Mouse (Mus musculus) forebrain, embryonic 13.5 days (tissue): Measurements from ENCODE around the gene Arhgef10l. TPM values are rescaled to one million over a fixed set of nuclear protein-coding genes. Genes with fewer than 3 reads are reported as not detected.
"Not testable (repeated sequence)": the region's sequence is repeated elsewhere in the genome, so short reads cannot be mapped to it uniquely, and the experiment has no call there.

ENCODE experiments used
- ATAC-seq: fragments of 200-750 bp; cut with Nextera tagmentation; 2 replicates; pipeline ENCODE4 v1.8.0; 2017
- H3K27ac ChIP-seq: fragments of 300-500 bp; sonication (generic); 2 replicates; pipeline ENCODE4 v1.5.1; 2015; ENCODE audit warnings: inconsistent platforms, mild to moderate bottlenecking, moderate library complexity
- H3K27me3 ChIP-seq: fragments of 300-500 bp; sonication (generic); 2 replicates; pipeline ENCODE4 v1.6.1; 2015; ENCODE audit warnings: mild to moderate bottlenecking, inconsistent platforms
- H3K36me3 ChIP-seq: fragments of 300-500 bp; sonication (generic); 2 replicates; pipeline ENCODE4 v1.6.1; 2015; ENCODE audit warnings: mild to moderate bottlenecking, inconsistent platforms; ENCODE audit not compliant: poor library complexity, severe bottlenecking
- H3K4me1 ChIP-seq: fragments of 300-500 bp; sonication (generic); 2 replicates; pipeline ENCODE4 v1.6.1; 2015; ENCODE audit warnings: inconsistent platforms
- H3K4me2 ChIP-seq: fragments of 300-500 bp; sonication (generic); 2 replicates; pipeline ENCODE4 v1.6.1; 2015; ENCODE audit warnings: inconsistent platforms, mild to moderate bottlenecking, moderate library complexity
- H3K4me3 ChIP-seq: fragments of 300-500 bp; sonication (generic); 2 replicates; pipeline ENCODE4 v1.5.1; 2015; ENCODE audit warnings: mild to moderate bottlenecking, inconsistent platforms
- H3K9ac ChIP-seq: fragments of 300-500 bp; sonication (generic); 2 replicates; pipeline ENCODE4 v1.6.1; 2015; ENCODE audit warnings: mild to moderate bottlenecking, inconsistent platforms
- H3K9me3 ChIP-seq: fragments of 300-500 bp; sonication (generic); replicated peaks from 2 replicates; pipeline ENCODE4 v1.6.1; 2016; ENCODE audit warnings: inconsistent platforms
- WGBS: fragments of 180-500 bp; shearing (Covaris S2); methylation state at CpG from one replicate; pipeline ENCODE4 v1.1.7; 2015; 5-methylcytosine and 5-hydroxymethylcytosine counted together
- polyA plus RNA-seq: library from polyadenylated mRNA; unstranded; fragments of >200 nt; fragmentation: Nextera tagmentation; extraction: Ambion mirVana; gene quantifications from 2 replicates; pipeline ENCODE4 v1.2.1, GENCODE M21; 2015

Gene Arhgef10l
- polyA plus RNA-seq, 1 experiment from 2014 or later: 20.2 TPM

DNA sequence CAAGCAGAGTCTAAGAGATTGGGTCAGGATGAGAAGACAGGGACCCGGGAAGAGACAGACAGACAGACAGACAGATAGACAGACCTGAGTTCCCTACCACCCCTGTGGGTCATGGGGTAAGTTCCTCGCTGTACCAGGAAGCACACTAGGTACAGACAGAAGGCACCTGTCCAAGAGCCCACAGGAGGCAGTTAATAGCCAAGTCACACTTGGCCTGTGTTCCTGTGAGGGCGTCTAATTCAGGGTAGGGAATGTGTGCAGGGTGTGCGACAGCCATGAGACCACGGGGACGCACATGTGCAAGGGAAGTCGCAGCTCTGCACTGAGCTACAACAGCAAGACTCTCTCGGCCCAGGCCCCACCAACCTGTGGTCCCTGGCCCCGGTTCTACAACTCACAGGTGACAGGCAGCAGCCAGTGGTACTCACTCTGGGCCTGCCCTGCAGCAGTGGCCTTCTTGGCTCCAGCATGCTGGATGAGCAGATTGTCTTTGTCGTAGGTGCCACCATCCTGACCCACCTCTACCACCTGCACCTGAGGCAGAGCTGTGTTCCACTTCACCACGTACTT, 97.8 kb downstream of the Arhgef10l start:
- Histone ChIP-seq H3K4me3 (no peak overlapping the region), H3K4me2 (no peak overlapping the region), H3K36me3 (peaks cover 94% of the 10 kb centered on the region), H3K27ac (no peak overlapping the region), H3K27me3 (no peaks in the 10 kb centered on the region), H3K9ac (no peak overlapping the region), H3K4me1 (0 out of 2 replicates have a peak, but pooled peaks cover 6% of the 10 kb centered on the region), H3K9me3 (0 out of 2 replicates have a peak, but pooled peaks cover 4% of the 10 kb centered on the region)
- no peak for ATAC-seq
- WGBS: 96% methylated on average over 11 of the region's 11 CpGs

DNA sequence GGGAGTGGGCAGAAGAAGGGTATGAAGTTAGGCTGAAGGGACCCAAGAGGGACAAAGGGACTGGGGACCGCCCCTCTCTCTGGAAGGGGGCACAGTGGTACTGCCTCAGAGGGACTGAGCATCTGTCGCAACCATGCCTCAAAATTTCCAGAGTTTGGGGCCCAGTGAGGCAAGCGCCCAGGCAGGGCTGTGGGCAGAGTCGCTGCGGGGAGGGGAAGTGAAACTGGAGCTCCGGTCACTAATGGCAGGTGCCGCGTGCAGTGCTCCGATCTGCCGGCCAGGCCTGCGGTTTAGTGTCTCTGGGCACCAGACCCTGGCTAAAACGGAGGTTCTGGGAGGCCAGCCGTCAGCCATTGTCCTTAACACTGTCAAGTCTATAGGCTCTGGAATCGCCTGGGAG, 99.0 kb downstream of the Arhgef10l start:
- H3K4me2 ChIP-seq: no peak overlapping the region
- no peaks in the 10 kb centered on the region for H3K27me3 ChIP-seq
- H3K27ac ChIP-seq: no peak overlapping the region
- H3K4me1 ChIP-seq: 0 out of 2 replicates have a peak, but pooled peaks cover 6% of the 10 kb centered on the region
- WGBS: 94% methylated on average over 14 of the region's 14 CpGs
- no peak overlapping the region for H3K4me3 ChIP-seq
- peaks cover 12% of the 10 kb centered on the region; the same call in 1 of the 2 replicates for H3K9me3 ChIP-seq
- ATAC-seq: no peak
- H3K36me3 ChIP-seq: peaks cover 94% of the 10 kb centered on the region
- H3K9ac ChIP-seq: no peak overlapping the region

- not testable (repeated sequence) for H3K4me1 ChIP-seq, H3K4me3 ChIP-seq, H3K4me2 ChIP-seq, H3K27me3 ChIP-seq, ATAC-seq, H3K9ac ChIP-seq, H3K27ac ChIP-seq
- H3K36me3 ChIP-seq: peaks cover 97% of the 10 kb centered on the region
- H3K9me3 ChIP-seq: peaks cover 16% of the 10 kb centered on the region
- 89% methylated on average over 1 of the region's 1 CpGs for WGBS
Observed at GRCm38 (mm10) chr4:140564459-140564858, 101.4 kb downstream of the Arhgef10l start.

DNA sequence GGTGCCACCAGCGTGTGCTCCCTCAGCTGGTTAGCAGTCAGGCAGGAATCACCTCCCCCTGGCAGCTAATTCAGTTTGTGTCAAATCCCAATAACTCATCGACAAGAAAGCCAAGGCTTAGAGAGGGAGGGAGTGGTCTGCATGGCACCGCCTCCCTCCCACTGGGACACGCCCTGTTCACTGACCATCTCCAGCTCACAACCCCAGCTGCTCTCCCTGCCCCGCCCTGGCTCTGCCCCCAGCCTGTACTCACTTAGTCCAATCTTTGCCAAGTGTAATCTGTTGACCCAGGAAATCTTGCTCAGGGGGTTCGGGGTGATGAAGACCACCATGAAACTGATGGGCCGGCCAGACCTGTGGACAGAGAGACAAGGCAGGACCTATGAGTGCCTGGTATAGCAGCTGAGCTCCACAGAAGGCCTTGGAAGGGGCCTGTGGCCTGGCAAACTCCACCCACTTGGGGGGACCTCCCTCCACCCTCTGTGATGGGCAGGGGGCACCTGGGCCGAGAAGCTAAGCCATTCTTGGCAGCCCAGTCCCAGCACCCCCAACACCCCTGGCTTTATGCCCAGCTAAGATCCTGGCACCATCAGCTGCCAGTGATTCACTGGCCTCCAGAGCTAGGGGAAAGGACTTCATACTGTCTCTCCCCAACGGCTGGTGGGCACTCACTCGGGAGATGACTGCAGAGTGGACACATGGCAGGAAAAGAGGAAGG, 103.2 kb downstream of the Arhgef10l start:
- H3K36me3 ChIP-seq: peaks cover 97% of the 10 kb centered on the region
- H3K4me3 ChIP-seq: no peak overlapping the region
- 83% methylated on average over 10 of the region's 10 CpGs for WGBS
- H3K27me3 ChIP-seq: no peaks in the 10 kb centered on the region
- no peak for ATAC-seq
- peaks cover 16% of the 10 kb centered on the region for H3K9me3 ChIP-seq
- no peak overlapping the region for H3K9ac ChIP-seq
- H3K27ac ChIP-seq: no peak overlapping the region
- H3K4me2 ChIP-seq: no peak overlapping the region
- H3K4me1 ChIP-seq: 0 out of 2 replicates have a peak, but pooled peaks cover 6% of the 10 kb centered on the region

- H3K4me3 ChIP-seq: no peak overlapping the region
- H3K4me2 ChIP-seq: no peak overlapping the region
- H3K4me1 ChIP-seq: 0 out of 2 replicates have a peak, but pooled peaks cover 6% of the 10 kb centered on the region
- no peak overlapping the region for H3K9ac ChIP-seq
- WGBS: 97% methylated on average over 3 of the region's 3 CpGs
- peaks cover 95% of the 10 kb centered on the region for H3K36me3 ChIP-seq
- no peak for ATAC-seq
- peaks cover 12% of the 10 kb centered on the region for H3K9me3 ChIP-seq
- H3K27ac ChIP-seq: no peak overlapping the region
- no peaks in the 10 kb centered on the region for H3K27me3 ChIP-seq
Observed at GRCm38 (mm10) chr4:140561744-140562143, 104.1 kb downstream of the Arhgef10l start.

- 94% methylated on average over 4 of the region's 4 CpGs for WGBS
- no peaks in the 10 kb centered on the region for H3K27me3 ChIP-seq
- no peak overlapping the region for H3K4me2 ChIP-seq
- peaks cover 12% of the 10 kb centered on the region for H3K9me3 ChIP-seq
- ATAC-seq: no peak
- no peak overlapping the region for H3K4me3 ChIP-seq
- no peak overlapping the region for H3K27ac ChIP-seq
- peaks cover 10% of the 10 kb centered on the region; the same call in 1 of the 2 replicates for H3K4me1 ChIP-seq
- peaks cover 85% of the 10 kb centered on the region for H3K36me3 ChIP-seq
- no peak overlapping the region for H3K9ac ChIP-seq
Observed at GRCm38 (mm10) chr4:140559862-140560261, 106.0 kb downstream of the Arhgef10l start.

DNA sequence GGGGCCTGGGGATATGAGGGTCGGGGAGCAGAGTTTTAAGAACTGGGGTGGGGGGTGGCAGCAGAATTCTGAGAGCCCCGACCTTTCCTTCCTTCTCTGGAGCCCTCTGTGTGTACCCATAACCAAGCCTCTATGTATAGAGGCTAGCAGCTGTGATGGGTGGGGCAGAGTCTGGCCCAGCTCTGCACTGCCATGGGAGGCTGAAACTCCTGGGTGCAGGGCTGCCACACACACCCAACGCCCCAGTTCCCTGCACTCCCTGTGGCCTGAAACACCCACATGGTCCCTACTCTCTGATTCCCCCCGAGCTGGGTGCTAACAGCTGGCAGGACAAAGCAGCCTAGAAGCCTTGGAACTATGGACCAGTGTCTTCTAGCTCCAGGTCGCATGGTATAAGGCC, 107.6 kb downstream of the Arhgef10l start:
- H3K4me1 ChIP-seq: peaks cover 8% of the 10 kb centered on the region; the same call in 1 of the 2 replicates
- no peak for ATAC-seq
- H3K27me3 ChIP-seq: no peaks in the 10 kb centered on the region
- H3K9ac ChIP-seq: no peak overlapping the region
- H3K36me3 ChIP-seq: peaks cover 81% of the 10 kb centered on the region
- no peak overlapping the region for H3K4me3 ChIP-seq
- WGBS: 85% methylated on average over 5 of the region's 5 CpGs
- H3K27ac ChIP-seq: no peak overlapping the region
- peaks cover 12% of the 10 kb centered on the region for H3K9me3 ChIP-seq
- H3K4me2 ChIP-seq: no peak overlapping the region

- ATAC-seq: no peak
- Histone ChIP-seq H3K4me3 (no peak overlapping the region), H3K9ac (no peak overlapping the region), H3K4me2 (no peak overlapping the region), H3K36me3 (peaks cover 81% of the 10 kb centered on the region), H3K4me1 (peaks cover 7% of the 10 kb centered on the region; the same call in 1 of the 2 replicates), H3K9me3 (peaks cover 2% of the 10 kb centered on the region), H3K27me3 (no peaks in the 10 kb centered on the region), H3K27ac (peak overlapping the region; percentile 44)
- 71% methylated on average over 10 of the region's 10 CpGs for WGBS
Observed at GRCm38 (mm10) chr4:140556561-140556960, 109.3 kb downstream of the Arhgef10l start.

DNA sequence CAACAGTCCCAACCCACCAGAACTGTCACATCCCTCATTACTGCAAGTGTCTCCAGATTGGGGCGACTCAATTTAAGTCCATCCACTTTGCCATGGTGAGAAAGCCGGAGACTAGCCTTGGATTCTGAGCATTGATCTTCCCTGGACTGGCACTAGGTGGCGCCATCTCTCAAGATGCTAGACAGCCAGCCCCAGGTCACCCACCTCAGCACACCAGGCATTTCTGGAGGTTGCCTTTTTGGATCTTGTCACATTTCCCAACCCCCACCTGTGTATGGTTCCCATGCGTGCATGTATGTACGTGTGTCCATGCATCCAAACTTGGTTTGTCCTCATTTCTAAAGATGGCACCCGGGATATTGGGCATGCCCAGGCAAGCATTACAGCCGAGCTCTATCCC, 110.5 kb downstream of the Arhgef10l start:
- H3K27ac ChIP-seq: no peak overlapping the region
- no peak overlapping the region for H3K4me2 ChIP-seq
- WGBS: 49% methylated on average over 7 of the region's 7 CpGs
- no peaks in the 10 kb centered on the region for H3K27me3 ChIP-seq
- no peak overlapping the region for H3K4me3 ChIP-seq
- H3K4me1 ChIP-seq: peaks cover 7% of the 10 kb centered on the region; the same call in 1 of the 2 replicates
- peaks cover 81% of the 10 kb centered on the region for H3K36me3 ChIP-seq
- no peaks in the 10 kb centered on the region for H3K9me3 ChIP-seq
- H3K9ac ChIP-seq: no peak overlapping the region
- ATAC-seq: peak; percentile 24; the same call in 1 of the 2 replicates

DNA sequence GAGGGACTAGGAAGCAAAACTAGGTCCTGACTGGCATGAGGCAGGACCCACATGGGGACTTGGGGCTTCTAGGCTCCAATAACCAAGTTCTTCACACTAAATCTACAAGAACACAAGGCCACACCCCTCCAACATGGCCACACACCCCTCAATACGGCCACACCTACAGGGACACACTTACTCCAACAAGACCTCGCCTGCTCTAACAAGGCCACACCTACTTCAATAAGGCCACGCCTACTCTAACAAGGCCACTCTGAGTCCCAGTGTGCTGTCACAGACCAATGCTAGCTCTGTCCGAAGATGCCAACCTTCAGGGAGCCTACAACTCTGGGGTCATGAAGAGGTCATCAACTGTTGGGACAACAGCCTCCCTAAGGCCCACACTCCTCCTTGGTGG, 111.3 kb downstream of the Arhgef10l start:
- no peak for ATAC-seq
- no peak overlapping the region for H3K9ac ChIP-seq

DNA sequence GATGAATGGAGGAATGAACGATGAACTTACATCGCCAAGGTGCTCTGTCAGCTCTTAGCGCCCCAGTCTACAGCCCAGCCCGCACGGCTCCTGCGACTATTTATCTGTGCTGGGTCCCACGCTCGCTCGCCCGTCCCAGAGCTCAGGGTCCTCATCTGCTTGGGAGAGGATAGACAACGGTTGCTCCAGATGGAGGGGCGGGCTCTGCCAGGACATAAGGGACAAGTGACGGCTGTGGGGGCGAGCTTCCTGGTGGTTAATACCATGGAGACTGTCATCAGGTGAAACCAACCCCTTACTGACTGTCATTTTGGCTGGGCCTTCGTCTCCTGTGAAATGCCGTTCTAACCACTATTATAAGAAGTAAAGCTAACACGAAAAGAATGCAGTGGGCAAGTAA, 114.0 kb downstream of the Arhgef10l start:
- H3K27me3 ChIP-seq: no peaks in the 10 kb centered on the region
- no peak overlapping the region for H3K9ac ChIP-seq
- WGBS: 96% methylated on average over 17 of the region's 17 CpGs
- no peak overlapping the region for H3K4me2 ChIP-seq
- no peaks in the 10 kb centered on the region for H3K9me3 ChIP-seq
- no peak overlapping the region for H3K4me3 ChIP-seq
- H3K36me3 ChIP-seq: peaks cover 67% of the 10 kb centered on the region
- no peak for ATAC-seq
- peaks cover 10% of the 10 kb centered on the region; the same call in 1 of the 2 replicates for H3K4me1 ChIP-seq
- H3K27ac ChIP-seq: no peak overlapping the region

More for the DNA sequence above, 111.3 kb downstream of the Arhgef10l start:
- no peak overlapping the region for H3K4me2 ChIP-seq
- 81% methylated on average over 4 of the region's 4 CpGs for WGBS
- H3K4me3 ChIP-seq: no peak overlapping the region
- H3K27ac ChIP-seq: no peak overlapping the region
- H3K4me1 ChIP-seq: peaks cover 7% of the 10 kb centered on the region; the same call in 1 of the 2 replicates
- no peaks in the 10 kb centered on the region for H3K27me3 ChIP-seq
- H3K36me3 ChIP-seq: peaks cover 82% of the 10 kb centered on the region
- H3K9me3 ChIP-seq: no peaks in the 10 kb centered on the region

- peaks cover 68% of the 10 kb centered on the region for H3K36me3 ChIP-seq
- WGBS: 96% methylated on average over 6 of the region's 6 CpGs
- no peak overlapping the region for H3K4me3 ChIP-seq
- peaks cover 3% of the 10 kb centered on the region; the same call in 1 of the 2 replicates for H3K4me1 ChIP-seq
- H3K27me3 ChIP-seq: no peaks in the 10 kb centered on the region
- H3K4me2 ChIP-seq: no peak overlapping the region
- no peak overlapping the region for H3K9ac ChIP-seq
- no peak for ATAC-seq
- H3K27ac ChIP-seq: 0 out of 2 replicates have a peak overlapping the region, but pooled peaks have one; percentile 2
- H3K9me3 ChIP-seq: no peaks in the 10 kb centered on the region
Observed at GRCm38 (mm10) chr4:140550670-140551069, 115.1 kb downstream of the Arhgef10l start.
